Mouse (Mus musculus): ENCODE measurements at regions not wholly inside any gene's neighbourhood (a gene's known extent, or its start where the extent isn't known, plus 50 kb on each side); places are given as distances from the start of the nearest gene placed in this dataset.

GRCm38 (mm10) chr13:101216897-101217480 is 383.8 kb upstream of the Slc30a5 start:
- no peak for DNase-seq (ENCODE audit: low read depth, low spot score)

- DNase-seq (ENCODE audit: low read depth, low spot score): no peak
Measured at GRCm38 (mm10) chr13:101216421-101216820, 383.2 kb upstream of the Slc30a5 start.

- peak; percentile 37 for DNase-seq (ENCODE audit: low read depth, low spot score)
Measured at GRCm38 (mm10) chr13:101215792-101216221, 382.6 kb upstream of the Slc30a5 start.

- no peak for DNase-seq (ENCODE audit: low read depth, low spot score)
Measured at GRCm38 (mm10) chr13:101215131-101215641, 382.0 kb upstream of the Slc30a5 start.

GRCm38 (mm10) chr13:101214094-101214493 is 380.9 kb upstream of the Slc30a5 start:
- DNase-seq (ENCODE audit: low read depth, low spot score): no peak

GRCm38 (mm10) chr13:101213121-101213916 is 380.1 kb upstream of the Slc30a5 start:
- DNase-seq (ENCODE audit: low read depth, low spot score): peak; percentile 24

- no peak for DNase-seq (ENCODE audit: low read depth, low spot score)
Measured at GRCm38 (mm10) chr13:101212341-101212895, 379.2 kb upstream of the Slc30a5 start.

GRCm38 (mm10) chr13:101208788-101209187 is 375.6 kb upstream of the Slc30a5 start:
- no peak for DNase-seq (ENCODE audit: low read depth, low spot score)

GRCm38 (mm10) chr13:101203463-101203862 is 370.2 kb upstream of the Slc30a5 start:
- no peak for DNase-seq (ENCODE audit: low read depth, low spot score)

GRCm38 (mm10) chr13:101202565-101203313 is 369.5 kb upstream of the Slc30a5 start:
- no peak for DNase-seq (ENCODE audit: low read depth, low spot score)

- DNase-seq (ENCODE audit: low read depth, low spot score): no peak
Measured at GRCm38 (mm10) chr13:101190249-101190830, 357.1 kb upstream of the Slc30a5 start.

GRCm38 (mm10) chr13:101182387-101182786 is 349.2 kb upstream of the Slc30a5 start:
- DNase-seq (ENCODE audit: low read depth, low spot score): no peak

- no peak for DNase-seq (ENCODE audit: low read depth, low spot score)
Measured at GRCm38 (mm10) chr13:101175017-101175689, 341.9 kb upstream of the Slc30a5 start.

GRCm38 (mm10) chr13:101161768-101162167 is 328.5 kb upstream of the Slc30a5 start:
- DNase-seq (ENCODE audit: low read depth, low spot score): no peak

GRCm38 (mm10) chr13:101159878-101160277 is 326.7 kb upstream of the Slc30a5 start:
- DNase-seq (ENCODE audit: low read depth, low spot score): no peak

GRCm38 (mm10) chr13:101153760-101154159 is 320.5 kb upstream of the Slc30a5 start:
- no peak for DNase-seq (ENCODE audit: low read depth, low spot score)

GRCm38 (mm10) chr13:101142761-101143160 is 309.5 kb upstream of the Slc30a5 start:
- no peak for DNase-seq (ENCODE audit: low read depth, low spot score)

GRCm38 (mm10) chr13:101142104-101142735 is 309.0 kb upstream of the Slc30a5 start:
- DNase-seq (ENCODE audit: low read depth, low spot score): no peak

- DNase-seq (ENCODE audit: low read depth, low spot score): no peak
Measured at GRCm38 (mm10) chr13:101129466-101129865, 296.2 kb upstream of the Slc30a5 start.

- DNase-seq (ENCODE audit: low read depth, low spot score): no peak
Measured at GRCm38 (mm10) chr13:101127808-101128207, 294.6 kb upstream of the Slc30a5 start.
